Mouse (Mus musculus) forebrain, embryonic 16.5 days (tissue): Measurements from ENCODE around the gene Dmrt2. TPM values are rescaled to one million over a fixed set of nuclear protein-coding genes. Genes with fewer than 3 reads are reported as not detected.

Experiments used
- ATAC-seq: fragments of 200-750 bp; cut with Nextera tagmentation; 2 replicates; pipeline ENCODE4 v1.8.0; 2017; ENCODE audit warnings: mild to moderate bottlenecking, moderate library complexity
- H3K27ac ChIP-seq: fragments of 300-500 bp; sonication (generic); 2 replicates; pipeline ENCODE4 v1.5.1; 2014; ENCODE audit warnings: low read length, control low read depth
- H3K27me3 ChIP-seq: fragments of 300-500 bp; sonication (generic); replicated peaks from 2 replicates; pipeline ENCODE4 v1.6.1; 2014; ENCODE audit warnings: low read length; ENCODE audit not compliant: control insufficient read depth, insufficient read depth
- H3K36me3 ChIP-seq: fragments of 300-500 bp; sonication (generic); 2 replicates; pipeline ENCODE4 v1.6.1; 2014; ENCODE audit not compliant: control insufficient read depth, insufficient read depth
- H3K4me1 ChIP-seq: fragments of 300-500 bp; sonication (generic); replicated peaks from 2 replicates; pipeline ENCODE4 v1.6.1; 2014; ENCODE audit warnings: low read length; ENCODE audit not compliant: control insufficient read depth, insufficient read depth
- H3K4me2 ChIP-seq: fragments of 300-500 bp; sonication (generic); 2 replicates; pipeline ENCODE4 v1.6.1; 2014; ENCODE audit warnings: mild to moderate bottlenecking, low read length, control low read depth
- H3K4me3 ChIP-seq: fragments of 300-500 bp; sonication (generic); replicated peaks from 2 replicates; pipeline ENCODE4 v1.5.1; 2014; ENCODE audit warnings: mild to moderate bottlenecking, low read length, control low read depth
- H3K9ac ChIP-seq: fragments of 300-500 bp; sonication (generic); replicated peaks from 2 replicates; pipeline ENCODE4 v1.6.1; 2014; ENCODE audit warnings: low read depth, low read length, control low read depth
- H3K9me3 ChIP-seq: fragments of 300-500 bp; sonication (generic); 2 replicates; pipeline ENCODE4 v1.6.1; 2016; ENCODE audit warnings: low read length; ENCODE audit not compliant: control insufficient read depth
- WGBS: fragments of 180-500 bp; shearing (Covaris S2); extraction: QIAGEN DNeasy Blood & Tissue Kit; methylation state at CpG from one replicate; pipeline ENCODE4 v1.1.7; 2014; 5-methylcytosine and 5-hydroxymethylcytosine counted together
- polyA plus RNA-seq: library from polyadenylated mRNA; unstranded; fragments of >200 nt; fragmentation: Nextera tagmentation; extraction: Ambion mirVana; gene quantifications from 2 replicates; pipeline ENCODE4 v1.2.1, GENCODE M21; 2015

Dmrt2 gene
- polyA plus RNA-seq, 1 experiment from 2014 or later = 0.86 TPM

GRCm38 (mm10) chr19:25652560-25652959 lies 19.7 kb upstream of the Dmrt2 start:
- WGBS = 69% methylated on average over 5 of the region's 5 CpGs
- Histone ChIP-seq H3K4me1 (no peaks in the 10 kb centered on the region), H3K9ac (no peak overlapping the region), H3K27me3 (no peaks in the 10 kb centered on the region), H3K9me3 (no peaks in the 10 kb centered on the region), H3K27ac (no peak overlapping the region), H3K4me3 (no peak overlapping the region), H3K36me3 (no peaks in the 10 kb centered on the region), H3K4me2 (no peak overlapping the region)
- ATAC-seq = no peak; the same call in 1 of the 2 replicates

GRCm38 (mm10) chr19:25654034-25654749 lies 18.0 kb upstream of the Dmrt2 start:
- ATAC-seq = no peak
- Histone ChIP-seq H3K4me3 (no peak overlapping the region), H3K9me3 (no peaks in the 10 kb centered on the region), H3K9ac (no peak overlapping the region), H3K36me3 (no peaks in the 10 kb centered on the region), H3K4me2 (no peak overlapping the region), H3K27me3 (no peaks in the 10 kb centered on the region), H3K27ac (no peak overlapping the region), H3K4me1 (no peaks in the 10 kb centered on the region)
- 70% methylated on average over 12 of the region's 12 CpGs for WGBS

GRCm38 (mm10) chr19:25665486-25666339 lies 6.5 kb upstream of the Dmrt2 start:
- no peak for ATAC-seq
- Histone ChIP-seq H3K4me3 (no peak overlapping the region), H3K9me3 (no peaks in the 10 kb centered on the region), H3K4me2 (no peak overlapping the region), H3K27me3 (peaks cover 67% of the 10 kb centered on the region), H3K9ac (no peak overlapping the region), H3K4me1 (no peaks in the 10 kb centered on the region), H3K36me3 (no peaks in the 10 kb centered on the region), H3K27ac (no peak overlapping the region)
- 2% methylated on average over 31 of the region's 31 CpGs for WGBS

GRCm38 (mm10) chr19:25667836-25668235 lies 4.4 kb upstream of the Dmrt2 start:
- H3K4me3 ChIP-seq = no peak overlapping the region
- H3K9me3 ChIP-seq = no peaks in the 10 kb centered on the region
- H3K4me2 ChIP-seq = no peak overlapping the region
- H3K27ac ChIP-seq = no peak overlapping the region
- peaks cover 13% of the 10 kb centered on the region for H3K4me1 ChIP-seq
- 20% methylated on average over 4 of the region's 4 CpGs for WGBS
- no peak overlapping the region for H3K9ac ChIP-seq
- H3K27me3 ChIP-seq = peaks cover 81% of the 10 kb centered on the region
- ATAC-seq = no peak
- no peaks in the 10 kb centered on the region for H3K36me3 ChIP-seq

- H3K4me1 ChIP-seq = peaks cover 27% of the 10 kb centered on the region
- no peak for ATAC-seq
- WGBS = 7% methylated on average over 3 of the region's 3 CpGs
- H3K9ac ChIP-seq = no peak overlapping the region
- H3K36me3 ChIP-seq = no peaks in the 10 kb centered on the region
- H3K9me3 ChIP-seq = no peaks in the 10 kb centered on the region
- no peak overlapping the region for H3K4me2 ChIP-seq
- H3K27ac ChIP-seq = no peak overlapping the region
- H3K4me3 ChIP-seq = no peak overlapping the region
- H3K27me3 ChIP-seq = peaks cover 90% of the 10 kb centered on the region
These were observed 2.5 kb upstream of the Dmrt2 start for GRCm38 (mm10) chr19:25669593-25670248.

GRCm38 (mm10) chr19:25670571-25671285 lies 1.5 kb upstream of the Dmrt2 start:
- ATAC-seq = no peak
- WGBS = 2% methylated on average over 17 of the region's 17 CpGs

GRCm38 (mm10) chr19:25671681-25672080 lies 530 bp upstream of the Dmrt2 start:
- H3K27me3 ChIP-seq = peaks cover 92% of the 10 kb centered on the region
- no peaks in the 10 kb centered on the region for H3K36me3 ChIP-seq
- H3K4me3 ChIP-seq = peak overlapping the region; percentile 42
- H3K9me3 ChIP-seq = no peaks in the 10 kb centered on the region
- no peak overlapping the region for H3K27ac ChIP-seq
- ATAC-seq = no peak
- H3K4me2 ChIP-seq = peak overlapping the region; percentile 65
- under 1% methylated on average over 14 of the region's 14 CpGs for WGBS
- H3K9ac ChIP-seq = no peak overlapping the region
- H3K4me1 ChIP-seq = peaks cover 27% of the 10 kb centered on the region

More at GRCm38 (mm10) chr19:25670571-25671285, 1.5 kb upstream of the Dmrt2 start:
- Histone ChIP-seq H3K4me1 (peaks cover 27% of the 10 kb centered on the region), H3K27ac (no peak overlapping the region), H3K4me3 (no peak overlapping the region), H3K9me3 (no peaks in the 10 kb centered on the region), H3K4me2 (no peak overlapping the region), H3K9ac (no peak overlapping the region), H3K27me3 (peaks cover 92% of the 10 kb centered on the region), H3K36me3 (no peaks in the 10 kb centered on the region)

GRCm38 (mm10) chr19:25673224-25674055 lies 1.2 kb downstream of the Dmrt2 start:
- H3K27me3 ChIP-seq = peaks cover 87% of the 10 kb centered on the region
- H3K9me3 ChIP-seq = no peaks in the 10 kb centered on the region
- H3K4me3 ChIP-seq = peak overlapping the region; percentile 44
- peak overlapping the region; percentile 72 for H3K4me2 ChIP-seq
- H3K4me1 ChIP-seq = peaks cover 27% of the 10 kb centered on the region
- H3K36me3 ChIP-seq = no peaks in the 10 kb centered on the region
- no peak for ATAC-seq
- under 1% methylated on average over 64 of the region's 66 CpGs for WGBS
- H3K9ac ChIP-seq = peak overlapping the region; percentile 41
- H3K27ac ChIP-seq = no peak overlapping the region
